Mouse (Mus musculus) cerebellum, adult 11-12 months (tissue): Measurements from ENCODE around the gene Ctdspl.

ENCODE experiments used
- DNase-seq: peaks from one replicate; pipeline ENCODE4 v3.0.0; 2022

The Ctdspl gene

DNA sequence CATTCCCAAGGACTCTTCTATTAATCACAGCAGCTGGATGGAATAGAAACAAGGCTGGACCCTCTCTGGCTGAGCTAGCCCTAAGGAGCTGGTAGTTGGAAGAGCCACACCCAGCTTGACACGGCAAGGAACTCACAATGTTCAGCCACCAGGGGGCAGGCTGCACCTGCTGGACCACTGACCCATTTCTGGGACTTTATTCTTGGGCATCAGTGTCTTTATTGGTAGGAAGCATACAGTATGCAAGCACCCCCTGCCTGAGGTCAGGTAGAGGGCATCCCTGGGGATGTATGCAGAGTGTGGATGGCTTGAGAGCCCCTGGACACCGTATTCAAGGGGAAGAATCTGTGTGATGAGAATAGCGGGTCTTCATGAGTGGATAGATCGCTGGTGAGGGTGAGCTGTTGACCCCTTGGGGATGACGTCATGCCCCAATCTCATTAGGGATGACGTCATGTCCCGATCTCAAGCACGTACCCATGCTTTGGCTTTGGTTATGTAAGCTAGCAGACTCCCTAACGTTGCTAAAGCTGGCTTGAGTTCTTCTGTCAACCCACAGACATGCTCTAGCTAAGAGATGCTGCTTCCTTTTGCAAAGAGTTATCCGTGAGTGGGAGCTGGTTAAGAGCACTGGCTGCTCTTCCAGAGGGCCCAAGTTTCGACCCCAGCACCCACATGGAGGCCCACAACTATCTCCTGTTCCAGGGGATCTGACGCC lies 5.3 kb upstream of the Ctdspl start:
- DNase-seq, result peak; percentile 31

- no peak for DNase-seq
Measured at GRCm38 (mm10) chr9:118921926-118922325, 4.3 kb upstream of the Ctdspl start.

GRCm38 (mm10) chr9:118924554-118925085 lies 1.6 kb upstream of the Ctdspl start:
- no peak for DNase-seq

GRCm38 (mm10) chr9:118925286-118926110 lies 755 bp upstream of the Ctdspl start:
- DNase-seq, result peak; percentile 89

DNA sequence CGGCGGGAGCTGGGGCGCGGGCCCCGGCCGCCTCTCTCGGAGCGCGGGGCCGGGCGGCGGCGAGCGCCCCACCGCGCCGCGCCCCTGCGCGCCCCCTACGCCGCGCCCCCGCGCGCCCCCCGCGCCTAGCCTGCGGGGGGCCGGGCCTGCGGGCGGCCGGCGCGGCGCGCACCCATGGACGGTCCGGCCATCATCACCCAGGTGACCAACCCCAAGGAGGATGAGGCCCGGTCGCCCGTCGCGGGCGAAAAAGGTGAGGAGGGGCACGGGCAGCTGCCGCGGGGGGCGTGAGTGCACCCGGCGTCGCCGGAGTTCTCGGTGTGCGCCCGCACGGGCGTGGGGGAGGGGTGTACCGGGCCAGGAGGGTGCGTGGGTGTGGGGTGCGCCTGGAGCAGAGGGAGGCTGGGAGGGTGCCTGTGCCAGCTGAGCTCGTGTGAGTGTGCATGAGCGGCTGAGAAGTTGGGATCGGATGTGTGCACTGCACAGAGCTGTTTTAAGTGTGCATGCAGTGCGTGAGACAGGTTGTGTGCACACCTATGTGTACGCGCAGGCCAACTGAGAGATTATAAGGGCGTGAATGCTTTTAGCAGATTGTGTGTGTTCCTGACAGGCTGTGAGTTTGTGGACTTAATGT lies 552 bp downstream of the Ctdspl start:
- peak; percentile 58 for DNase-seq

DNA sequence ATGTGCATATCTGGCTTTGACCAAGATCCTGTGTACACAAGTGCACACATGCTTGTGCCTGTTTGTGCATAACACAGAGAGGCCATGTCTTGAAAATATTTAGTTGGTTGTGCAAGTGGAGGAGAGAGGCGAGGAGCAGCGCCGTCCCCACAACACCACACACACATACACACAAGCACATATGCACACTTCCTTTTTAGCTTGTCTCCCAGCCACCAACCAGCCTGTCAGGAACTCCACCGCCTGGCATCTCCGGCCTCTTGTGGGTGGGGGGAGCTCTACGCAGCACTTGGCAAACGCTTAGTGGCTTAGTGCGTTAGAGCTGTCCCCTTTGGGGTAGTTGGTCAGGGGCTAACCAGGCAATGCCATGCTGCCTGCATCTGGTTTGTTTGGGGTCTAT lies 1.2 kb downstream of the Ctdspl start:
- DNase-seq, result peak; percentile 22

DNA sequence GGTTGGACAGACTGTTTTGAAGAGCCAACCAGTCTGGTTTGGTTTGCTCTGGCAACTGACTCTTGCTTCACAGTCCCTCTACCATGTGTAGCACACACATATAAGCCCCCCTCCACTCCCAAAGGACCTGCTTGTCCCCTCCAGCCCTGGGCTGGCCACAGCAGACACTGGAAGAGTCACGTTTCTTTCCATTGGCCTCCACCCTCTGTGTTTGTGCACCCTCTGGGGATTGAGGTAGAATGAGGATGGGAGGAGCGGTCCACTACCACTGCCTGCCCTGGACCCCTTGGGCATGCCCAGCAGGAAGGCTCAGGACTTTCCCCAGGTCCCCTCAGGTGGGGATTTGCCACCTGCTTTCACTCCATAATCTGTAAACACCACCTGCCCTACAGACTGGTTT lies 1.8 kb downstream of the Ctdspl start:
- DNase-seq, result no peak

GRCm38 (mm10) chr9:118928656-118929055 lies 2.4 kb downstream of the Ctdspl start:
- no peak for DNase-seq

DNA sequence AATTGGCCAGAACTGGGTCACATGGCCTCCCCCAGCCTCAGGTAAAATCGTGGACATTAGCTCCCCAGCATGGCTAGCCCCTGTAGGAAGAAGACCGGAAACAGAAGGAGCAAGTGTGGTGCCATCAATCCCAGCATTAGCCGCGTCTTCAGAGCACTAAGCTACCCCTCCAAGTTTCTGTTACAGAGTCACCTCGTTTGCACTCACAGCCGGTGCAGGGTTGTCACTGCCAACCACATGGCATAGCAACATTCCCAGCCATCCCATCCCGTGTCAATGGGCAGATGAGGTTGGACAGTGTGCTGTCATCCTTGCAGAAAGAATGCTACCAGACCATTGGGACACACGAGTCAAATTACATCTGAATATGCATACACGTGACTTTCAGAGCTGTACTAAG lies 4.4 kb downstream of the Ctdspl start:
- no peak for DNase-seq

- DNase-seq, result no peak
Measured at GRCm38 (mm10) chr9:118933800-118934199, 7.5 kb downstream of the Ctdspl start.

DNA sequence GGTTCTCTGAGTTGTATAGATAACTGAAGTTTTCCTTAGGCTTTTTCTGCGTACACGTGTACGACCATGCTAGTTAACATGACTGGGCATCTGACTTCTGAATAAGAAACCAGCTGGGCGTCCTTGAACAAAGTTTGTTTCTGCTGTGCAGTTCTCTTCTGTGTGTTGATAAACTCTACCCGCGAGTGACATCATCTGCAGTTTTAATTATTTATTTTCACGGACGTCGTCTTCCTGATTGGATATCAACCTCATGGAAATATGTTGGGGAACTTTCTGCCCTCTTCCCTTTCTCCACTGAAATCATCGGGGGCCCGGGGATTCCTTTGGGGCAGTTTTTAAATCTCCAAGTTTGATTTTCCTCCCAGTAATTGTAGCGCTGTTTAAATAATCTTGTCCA lies 8.1 kb downstream of the Ctdspl start:
- DNase-seq, result no peak

DNA sequence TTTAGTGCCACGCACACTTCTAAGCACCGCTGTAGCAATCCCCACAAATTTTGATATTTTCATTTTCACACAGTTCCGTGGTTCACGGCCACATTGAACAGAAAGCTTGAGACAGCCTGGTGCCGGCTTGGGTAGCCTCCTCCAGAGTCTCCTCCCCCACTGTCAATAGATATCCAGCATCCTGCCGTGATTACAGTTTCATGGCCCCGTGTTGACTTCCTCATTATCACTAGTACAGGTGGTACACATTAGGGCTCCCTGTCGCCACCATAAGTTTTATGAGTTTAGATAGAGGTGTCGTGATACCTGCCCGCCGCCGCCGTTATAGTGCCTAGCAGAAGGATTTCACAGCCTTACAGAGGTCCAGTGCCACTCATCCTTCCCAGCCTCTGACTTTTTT lies 8.8 kb downstream of the Ctdspl start:
- DNase-seq, result no peak

GRCm38 (mm10) chr9:118936071-118936470 lies 9.8 kb downstream of the Ctdspl start:
- DNase-seq, result no peak

- no peak for DNase-seq
Measured at GRCm38 (mm10) chr9:118937515-118937914, 11.3 kb downstream of the Ctdspl start.

GRCm38 (mm10) chr9:118939410-118939809 lies 13.2 kb downstream of the Ctdspl start:
- no peak for DNase-seq

DNA sequence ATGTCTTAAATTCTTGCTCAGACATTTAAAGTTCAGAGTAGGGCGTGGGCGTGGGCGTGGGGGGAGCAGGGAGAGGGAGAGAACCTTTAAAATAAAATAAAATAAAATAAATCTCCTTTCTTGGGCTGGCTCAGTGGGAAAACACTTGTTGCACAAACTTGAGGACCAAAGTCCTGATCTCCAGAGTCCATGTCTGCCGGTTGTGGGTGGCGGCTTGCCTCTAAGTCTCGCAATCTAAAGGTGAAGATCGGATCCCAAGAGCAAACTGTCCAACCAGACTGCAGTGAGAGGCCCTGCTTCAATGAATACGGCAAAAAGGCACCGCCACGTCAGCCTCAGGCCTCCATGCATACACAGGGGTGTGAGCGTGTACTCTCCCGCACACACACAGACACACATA lies 13.6 kb downstream of the Ctdspl start:
- DNase-seq, result no peak

DNA sequence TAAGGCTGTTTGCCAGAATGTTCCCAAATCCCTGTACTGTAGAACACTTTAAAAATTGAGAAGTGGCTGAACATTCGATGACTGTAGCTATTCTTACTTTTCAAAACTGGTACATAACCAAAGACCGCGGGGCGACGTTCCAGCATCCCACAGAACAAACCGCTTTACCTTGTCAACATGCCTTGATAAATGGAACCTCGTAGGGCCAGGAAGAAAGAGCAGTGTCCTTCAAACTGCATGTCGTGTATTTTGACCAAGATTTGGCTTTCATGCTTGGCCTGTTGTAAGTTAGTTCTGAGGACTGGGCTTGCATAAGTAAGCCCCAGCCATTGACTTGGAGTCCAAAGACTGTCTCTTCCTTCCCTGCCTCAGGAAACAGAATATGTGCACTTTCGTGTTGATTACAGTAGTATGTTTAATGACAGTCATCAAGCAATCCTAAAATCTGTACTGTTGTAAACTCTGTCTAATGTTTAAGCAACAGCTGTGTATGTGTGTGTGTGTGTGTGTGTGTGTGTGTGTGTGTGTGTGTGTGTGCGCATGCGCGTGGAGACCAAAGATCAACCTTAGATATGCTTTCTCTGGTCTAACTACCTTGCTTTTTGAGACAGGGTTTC lies 14.4 kb downstream of the Ctdspl start:
- DNase-seq, result no peak

GRCm38 (mm10) chr9:118942030-118942429 lies 15.8 kb downstream of the Ctdspl start:
- DNase-seq, result no peak

DNA sequence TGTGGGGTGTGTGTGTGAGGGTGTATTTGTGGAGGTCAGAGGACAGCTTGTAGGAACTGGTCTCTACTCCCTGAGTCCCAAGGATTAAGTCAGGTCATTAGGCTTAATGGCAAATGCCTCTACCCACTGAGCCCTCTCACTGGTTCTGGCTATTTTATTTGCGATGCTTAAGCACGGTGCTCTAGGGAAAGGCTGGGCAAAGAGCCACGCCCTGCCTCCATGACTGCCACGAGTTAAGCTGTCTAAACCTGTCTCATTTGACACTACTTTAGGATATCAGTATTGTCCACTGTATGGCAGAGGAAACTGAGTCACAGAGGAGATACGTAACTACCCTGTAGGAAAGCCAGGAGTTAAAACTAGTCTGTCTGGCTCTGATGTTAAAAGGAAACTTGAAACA lies 17.7 kb downstream of the Ctdspl start:
- DNase-seq, result no peak

DNA sequence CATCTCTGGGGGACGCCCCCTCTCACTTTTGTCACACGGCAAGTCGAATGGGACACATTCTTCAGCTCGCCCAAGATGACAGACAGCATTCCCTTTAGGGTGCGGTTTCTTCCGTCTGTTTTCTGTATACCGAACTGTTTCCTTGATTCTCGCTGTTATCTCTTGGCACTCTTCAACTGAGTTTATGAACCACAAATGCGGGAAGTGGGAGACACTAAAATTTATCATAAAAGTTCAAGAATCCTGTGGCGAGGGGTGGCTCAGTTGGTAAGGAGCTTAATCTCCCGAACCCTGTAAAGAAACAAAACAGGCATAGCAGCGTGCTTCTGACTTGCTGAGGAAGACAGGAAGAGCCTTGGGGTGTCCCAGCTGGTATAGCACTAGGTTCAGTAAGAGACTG lies 18.1 kb downstream of the Ctdspl start:
- DNase-seq, result no peak

- DNase-seq, result no peak
Measured at GRCm38 (mm10) chr9:118948486-118948885, 22.2 kb downstream of the Ctdspl start.

DNA sequence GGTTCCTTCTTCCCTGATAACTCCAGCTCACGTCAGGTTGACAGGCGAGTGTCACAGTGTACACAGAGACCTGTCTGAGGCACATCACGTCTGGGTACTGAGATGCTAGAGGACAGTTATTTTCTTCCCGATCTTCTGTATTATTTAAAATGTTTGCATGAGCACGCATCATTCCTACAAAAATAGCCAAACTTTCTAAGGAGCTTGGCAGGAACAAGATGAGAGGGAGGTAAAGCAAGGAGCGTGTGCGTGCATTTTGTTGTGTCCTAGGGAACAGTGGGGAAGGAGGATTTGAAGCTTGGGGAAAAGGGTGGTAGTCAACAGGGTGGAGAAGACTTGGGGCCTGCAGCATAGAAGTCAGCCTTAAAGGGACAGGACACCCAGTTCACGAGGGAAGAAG lies 22.9 kb downstream of the Ctdspl start:
- DNase-seq, result no peak

DNA sequence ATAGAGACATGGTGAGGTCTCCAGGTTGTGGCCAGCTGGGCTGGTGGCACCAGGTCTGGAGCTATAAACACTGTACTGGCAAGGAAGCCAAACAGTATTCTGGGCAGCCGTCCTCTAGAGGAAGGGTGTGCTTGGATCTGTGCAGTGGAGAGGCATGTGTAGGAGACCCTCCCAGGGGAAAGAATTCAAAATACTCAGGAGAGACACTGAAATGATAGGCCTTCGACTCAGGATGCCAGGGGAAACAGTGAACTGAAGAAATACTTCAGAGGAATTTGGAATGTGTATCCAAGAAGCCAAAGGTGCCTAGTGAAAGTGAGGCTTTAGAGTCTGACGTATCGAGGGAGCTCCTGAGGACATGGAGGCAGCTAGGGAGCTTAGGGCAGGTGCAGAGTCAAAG lies 23.4 kb downstream of the Ctdspl start:
- no peak for DNase-seq
